Mouse (Mus musculus): Measurements from ENCODE around the gene Epgn. TPM values are rescaled to one million over a fixed set of nuclear protein-coding genes. Genes with fewer than 3 reads are reported as not detected.
A peak's percentile ranks its signal among the peaks of the same experiment; 100 is the strongest.

Epgn gene
- polyA plus RNA-seq (2012; rRNA removed) = 0.05 and 0.14 TPM in 2 replicates

DNA sequence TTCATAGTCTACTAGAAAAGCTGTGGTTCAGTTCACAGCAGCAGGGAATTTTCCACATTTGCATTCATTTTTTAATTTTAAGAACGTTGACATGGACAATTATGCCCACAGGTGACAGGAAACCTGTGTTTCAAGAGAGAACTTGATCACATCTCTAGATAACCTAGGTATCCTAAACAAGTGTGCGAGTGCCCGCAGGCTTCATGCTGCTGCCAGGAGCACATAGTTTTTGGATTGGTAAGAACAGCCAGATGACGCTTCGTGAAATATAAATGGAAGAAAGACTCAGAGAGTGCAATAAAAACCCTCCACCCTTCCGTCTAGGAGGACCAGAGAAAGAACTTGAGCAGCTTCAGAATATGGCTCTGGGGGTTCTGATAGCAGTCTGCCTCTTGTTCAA is at the start of gene Epgn:
Gene Epgn (plus strand): TSS at position 301 of the 400 bp plus-strand sequence.
- 64% methylated on average over 6 of the region's 6 CpGs for WGBS
- DNase-seq (ENCODE audit: low read depth, low spot score) = no peak

DNA sequence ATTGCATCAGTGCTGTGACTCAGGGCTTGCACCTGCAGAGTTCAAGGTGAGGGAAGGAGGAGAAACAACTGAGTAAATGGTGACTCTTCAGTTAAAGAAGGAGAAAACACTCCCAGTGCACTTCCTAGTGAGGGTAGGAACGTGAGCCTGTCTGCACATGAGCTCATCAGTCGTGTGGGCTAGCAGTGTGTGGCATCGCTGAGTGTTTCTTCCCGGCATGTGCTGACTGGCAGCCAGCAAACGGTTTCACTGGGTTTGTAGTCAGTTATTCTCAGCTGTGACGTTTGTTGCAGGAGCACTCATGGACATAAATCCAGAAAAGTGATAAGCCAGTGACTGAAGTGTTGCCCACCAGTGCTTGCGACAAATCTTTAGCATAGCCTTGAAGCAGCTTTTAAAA is 47.0 kb upstream of the Epgn start:
- DNase-seq (ENCODE audit: low read depth, low spot score) = no peak
- 90% methylated on average over 7 of the region's 7 CpGs for WGBS

DNA sequence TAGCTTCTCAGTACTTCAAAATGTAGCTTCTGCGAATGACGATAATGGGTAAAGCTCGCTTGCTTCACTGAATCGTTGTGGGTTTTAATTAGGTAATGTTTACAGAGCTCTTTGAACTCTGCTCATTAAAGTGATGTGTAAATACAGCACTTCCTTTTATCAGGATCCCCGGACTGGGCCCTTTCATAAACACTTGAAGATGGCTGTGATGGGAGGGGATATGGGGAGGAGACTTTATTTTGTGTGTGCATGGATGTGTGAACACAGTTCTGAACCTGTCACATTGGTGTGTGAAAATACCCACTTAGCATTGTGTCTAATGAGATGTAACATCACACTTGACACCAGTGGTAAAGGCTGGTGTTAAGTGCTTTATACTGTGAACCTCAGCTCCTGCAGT is 39.7 kb upstream of the Epgn start:
- peak; percentile 6 for DNase-seq (ENCODE audit: low read depth, low spot score)
- WGBS = 30% methylated on average over 5 of the region's 5 CpGs

DNA sequence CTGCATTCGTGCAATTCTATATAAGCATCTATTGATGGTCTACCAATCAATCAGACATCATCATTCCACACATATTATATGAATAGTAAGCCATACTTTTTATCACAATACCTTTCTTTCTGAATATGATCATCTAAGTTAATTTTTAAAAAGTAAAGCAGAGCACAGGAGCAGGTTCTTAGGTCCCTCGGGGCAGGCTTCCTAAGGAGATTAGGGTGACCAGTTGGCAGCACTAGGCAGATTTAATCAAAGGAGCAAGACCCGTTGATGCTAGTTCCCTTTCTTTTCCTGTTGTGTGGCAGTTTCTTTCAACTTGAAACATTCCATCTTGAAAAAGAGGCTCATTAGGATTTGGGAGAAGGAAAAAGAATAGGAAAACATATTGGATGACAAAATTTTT is 39.1 kb upstream of the Epgn start:
- 73% methylated on average over 3 of the region's 3 CpGs for WGBS
- DNase-seq (ENCODE audit: low read depth, low spot score) = no peak

DNA sequence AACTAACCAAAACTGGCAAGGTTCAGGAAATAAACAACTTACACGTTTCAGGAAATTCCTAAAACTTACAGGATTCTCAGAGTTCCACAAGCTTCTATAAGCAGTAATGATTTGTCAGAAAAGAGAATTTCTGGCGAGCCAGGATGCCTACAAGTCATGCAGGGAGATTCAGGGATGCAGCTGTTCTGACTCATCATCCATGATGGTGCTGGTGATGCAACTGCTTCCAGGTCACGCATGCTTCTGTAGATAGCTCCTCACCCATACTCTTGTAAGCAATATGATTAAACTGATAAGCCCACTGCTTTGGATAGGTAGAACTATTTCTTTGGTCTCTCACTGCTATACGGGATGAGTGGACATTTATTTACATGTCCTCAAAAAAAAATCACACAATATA is 38.7 kb upstream of the Epgn start:
- 95% methylated on average over 4 of the region's 4 CpGs for WGBS
- no peak for DNase-seq (ENCODE audit: low read depth, low spot score)

DNA sequence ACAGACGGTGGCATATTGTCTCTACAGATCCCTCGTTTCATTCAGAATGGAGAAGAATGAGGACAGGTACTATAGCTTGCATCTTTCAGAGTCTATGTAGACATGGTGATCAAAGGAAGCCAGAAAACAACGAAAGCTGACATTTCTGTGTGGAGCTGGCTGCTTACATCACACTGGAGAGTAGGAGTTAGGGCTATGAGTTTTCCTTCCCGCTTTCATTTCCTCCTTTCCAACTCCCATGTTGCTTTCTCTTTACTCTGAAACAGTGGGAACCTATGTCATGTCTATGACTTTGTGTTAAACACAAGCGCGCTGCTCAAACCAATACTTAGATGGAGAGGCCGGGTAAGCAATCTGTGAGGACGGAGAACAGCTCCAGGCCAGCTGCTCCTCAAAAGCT is 27.3 kb upstream of the Epgn start:
- 90% methylated on average over 8 of the region's 8 CpGs for WGBS

DNA sequence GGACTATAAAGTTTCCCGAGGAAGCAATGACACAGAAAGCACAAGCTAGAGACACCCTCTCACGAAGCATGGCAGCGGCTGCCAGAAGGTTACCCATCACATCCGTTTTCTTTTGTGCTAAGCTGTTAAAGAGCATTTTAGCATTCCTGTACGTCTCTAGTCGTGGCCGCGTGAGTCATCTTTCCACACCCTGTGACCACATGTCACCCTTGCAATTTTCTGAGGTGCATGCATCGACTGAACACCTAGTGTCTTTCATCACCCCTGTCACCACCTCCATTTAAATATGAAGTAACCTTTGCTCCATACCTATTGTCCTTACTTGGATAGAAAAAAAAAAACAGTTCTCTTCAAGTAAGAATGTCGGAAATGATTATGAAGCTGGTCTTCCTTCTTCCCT is 12.0 kb upstream of the Epgn start:
- 31% methylated on average over 10 of the region's 10 CpGs for WGBS
- peak; percentile 57 for DNase-seq (ENCODE audit: low read depth, low spot score)

More for the DNA sequence above, 27.3 kb upstream of the Epgn start:
- DNase-seq (ENCODE audit: low read depth, low spot score) = no peak

DNA sequence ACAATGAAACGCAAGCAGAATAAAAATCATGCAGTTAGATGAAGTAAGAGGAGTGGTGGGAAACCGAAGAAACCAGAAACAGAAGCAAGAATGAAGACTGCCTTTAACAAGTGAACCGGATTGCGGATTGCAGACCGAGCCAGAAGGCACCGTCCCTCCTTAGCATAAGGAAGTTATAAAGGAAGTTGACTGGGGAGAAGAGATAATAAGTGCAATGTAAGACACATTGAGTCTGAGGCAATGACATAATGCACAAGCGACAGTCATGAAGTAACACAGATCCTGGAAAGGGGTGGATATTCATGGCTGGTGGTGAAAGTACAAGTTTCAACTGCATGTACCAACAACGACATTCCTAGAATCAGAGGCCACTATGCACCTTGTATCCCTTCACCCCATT is 4.2 kb upstream of the Epgn start:
- DNase-seq (ENCODE audit: low read depth, low spot score) = no peak
- WGBS = 65% methylated on average over 8 of the region's 8 CpGs

DNA sequence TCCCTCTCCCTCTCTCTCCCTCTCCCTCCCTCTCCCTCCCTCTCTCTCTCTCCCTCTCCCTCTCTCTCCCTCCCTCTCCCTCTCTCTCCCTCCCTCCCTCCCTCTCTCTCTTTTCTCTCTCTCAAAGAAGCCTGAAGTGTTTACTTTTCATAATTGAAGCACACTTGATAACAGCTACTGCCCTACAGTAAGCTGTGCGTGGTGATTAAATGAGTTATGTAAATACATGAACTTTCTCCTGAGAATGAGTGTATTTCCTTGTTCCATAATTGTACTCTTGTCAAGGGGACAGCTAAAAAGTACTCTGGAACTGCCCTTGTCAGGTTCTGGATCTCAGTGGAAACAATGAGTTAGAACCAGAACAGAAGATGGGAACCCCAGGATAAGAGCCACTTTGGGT is 576 bp downstream of the Epgn start:
- 14% methylated on average over 1 of the region's 1 CpGs for WGBS
- no peak for DNase-seq (ENCODE audit: low read depth, low spot score)

DNA sequence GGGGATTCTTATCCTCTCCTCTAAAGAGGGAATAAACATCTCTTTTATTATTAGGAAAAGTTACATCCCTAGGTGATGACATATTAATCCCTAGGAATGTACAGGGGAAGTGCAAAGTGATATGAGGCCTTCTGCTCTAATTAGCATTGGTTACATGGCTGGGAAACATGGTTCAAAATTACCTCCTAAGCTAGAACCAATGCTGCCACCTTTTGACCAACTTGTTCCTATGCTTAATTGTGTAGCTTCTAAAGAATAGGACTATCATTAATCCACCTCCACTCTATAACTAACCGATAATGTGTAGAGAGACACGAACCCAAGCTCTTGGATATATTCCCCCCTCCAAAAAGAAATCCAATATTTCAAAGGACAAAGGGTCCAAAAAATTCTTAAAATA is 3.4 kb downstream of the Epgn start:
- no peak for DNase-seq (ENCODE audit: low read depth, low spot score)
- 70% methylated on average over 2 of the region's 2 CpGs for WGBS

DNA sequence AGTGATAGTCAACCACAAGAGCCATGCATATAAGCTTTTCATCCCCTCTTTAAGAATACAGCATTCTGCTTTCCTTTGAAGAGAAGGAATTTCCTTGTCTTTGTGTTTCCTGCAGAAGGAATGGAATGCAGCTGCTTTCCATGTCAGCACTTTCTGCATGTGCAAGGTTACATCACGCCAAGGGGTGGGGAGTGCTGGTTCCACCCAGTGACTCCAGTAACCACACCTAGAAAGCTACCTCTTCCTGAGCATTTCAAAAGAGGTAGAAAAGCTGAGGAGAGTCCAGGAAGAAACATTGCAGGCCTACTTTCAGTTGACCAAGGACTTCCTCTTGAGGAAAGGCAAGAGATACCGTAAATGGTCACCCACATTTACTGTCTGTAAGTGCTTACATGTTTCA is 8.1 kb downstream of the Epgn start:
- 38% methylated on average over 2 of the region's 2 CpGs for whole genome bisulfite sequencing

DNA sequence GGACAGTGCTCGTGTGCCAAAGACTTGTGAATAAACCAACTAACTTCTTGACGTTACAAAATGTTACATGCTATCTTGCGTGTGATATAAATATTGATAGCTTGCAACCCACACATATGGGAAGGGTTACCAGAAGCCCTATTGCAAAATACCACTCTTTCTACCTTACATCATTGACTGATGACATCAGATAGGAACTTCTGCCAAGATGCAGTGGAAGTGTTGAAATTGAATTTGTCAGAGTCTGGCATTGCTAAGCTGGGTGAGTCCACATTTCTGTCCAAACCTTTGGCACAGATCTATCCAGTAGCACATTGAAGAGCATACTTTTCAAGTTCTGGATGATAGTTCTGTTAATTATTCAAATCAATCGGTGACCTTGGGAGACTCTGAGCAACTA is 9.4 kb downstream of the Epgn start:
- DNase-seq (ENCODE audit: low read depth, low spot score) = no peak
- 77% methylated on average over 4 of the region's 4 CpGs for WGBS

More for the DNA sequence above, 8.1 kb downstream of the Epgn start:
- DNase-seq (ENCODE audit: low read depth, low spot score) = no peak

DNA sequence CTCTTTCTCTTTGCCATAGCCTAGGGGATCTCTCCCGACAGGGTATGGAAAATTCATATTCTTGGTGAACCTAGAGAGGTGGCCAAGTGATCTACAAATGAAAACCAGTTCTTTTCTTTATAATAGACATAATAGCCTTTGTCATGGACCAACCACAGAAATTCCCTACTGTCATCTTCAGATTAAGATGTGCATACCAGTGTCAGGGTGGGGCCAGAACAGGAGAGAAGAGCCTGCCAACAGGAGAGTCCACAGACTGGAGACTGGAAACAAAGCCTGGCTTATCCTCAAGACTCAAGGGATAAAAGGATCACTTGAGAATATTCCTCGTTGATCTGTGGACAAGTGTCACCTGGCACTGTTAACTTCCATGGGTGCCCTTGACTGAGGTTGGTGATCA is 10.5 kb downstream of the Epgn start:
- no peak for DNase-seq (ENCODE audit: low read depth, low spot score)
- WGBS = 54% methylated on average over 2 of the region's 2 CpGs

DNA sequence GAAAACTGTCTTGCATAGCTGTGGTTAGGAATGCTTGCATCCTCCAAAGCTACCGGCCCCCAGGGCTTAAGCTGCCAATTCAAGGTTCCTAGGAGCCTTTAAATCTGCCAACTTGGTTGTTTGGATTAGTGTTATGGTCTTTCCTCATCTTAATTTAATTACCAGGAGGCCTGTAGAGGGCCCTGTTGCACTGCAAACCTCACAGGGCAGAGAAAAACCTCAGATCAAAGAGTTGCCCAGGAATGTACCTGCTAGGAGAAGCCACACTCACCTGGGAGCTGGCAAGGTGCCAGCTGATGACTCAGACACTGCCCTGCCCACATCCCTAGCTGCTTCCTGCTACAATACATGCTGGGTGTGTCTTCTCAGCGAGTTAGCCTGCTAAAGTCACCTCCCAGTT is 11.3 kb downstream of the Epgn start:
- 8% methylated on average over 2 of the region's 2 CpGs for WGBS
- DNase-seq (ENCODE audit: low read depth, low spot score) = peak; percentile 99

DNA sequence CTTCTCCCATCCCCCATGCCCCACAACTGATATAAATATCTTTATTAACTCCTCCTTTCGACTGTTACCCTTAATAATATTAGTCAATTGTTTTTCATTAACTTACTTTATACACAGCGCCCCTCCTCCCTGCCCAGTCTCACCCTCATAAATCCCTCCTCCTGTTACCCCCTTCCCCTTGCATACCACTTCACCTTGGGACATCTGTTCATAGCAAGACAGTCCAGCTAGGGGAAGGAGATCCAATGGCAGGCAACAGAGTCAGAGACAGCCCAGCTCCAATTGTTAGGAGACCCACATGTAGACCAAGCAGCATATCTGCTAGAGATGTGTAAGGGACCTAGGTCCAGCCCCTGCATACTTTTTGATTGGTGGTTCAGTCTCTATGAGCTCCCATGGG is 11.7 kb downstream of the Epgn start:
- WGBS = 58% methylated on average over 2 of the region's 2 CpGs
- DNase-seq (ENCODE audit: low read depth, low spot score) = no peak

DNA sequence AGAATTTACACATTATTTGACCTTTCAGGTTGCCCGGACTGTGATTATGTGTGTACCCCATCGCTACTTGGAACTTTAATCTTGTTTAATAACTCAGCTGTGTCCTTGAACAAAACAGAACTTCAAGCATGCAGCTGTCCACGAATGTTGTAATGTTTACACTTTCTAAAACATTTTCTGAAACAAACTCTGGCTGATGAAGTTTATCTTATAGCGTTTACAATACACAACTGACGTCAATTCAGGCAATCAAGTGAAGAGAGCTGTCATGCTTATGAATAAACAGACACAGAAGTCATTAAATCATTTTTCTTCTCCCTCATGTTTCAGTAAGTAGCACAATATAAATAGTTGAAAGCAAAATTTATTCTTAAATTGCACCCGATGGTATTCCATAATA is 20.7 kb downstream of the Epgn start:
- 51% methylated on average over 6 of the region's 6 CpGs for WGBS
- no peak for DNase-seq (ENCODE audit: low read depth, low spot score)

DNA sequence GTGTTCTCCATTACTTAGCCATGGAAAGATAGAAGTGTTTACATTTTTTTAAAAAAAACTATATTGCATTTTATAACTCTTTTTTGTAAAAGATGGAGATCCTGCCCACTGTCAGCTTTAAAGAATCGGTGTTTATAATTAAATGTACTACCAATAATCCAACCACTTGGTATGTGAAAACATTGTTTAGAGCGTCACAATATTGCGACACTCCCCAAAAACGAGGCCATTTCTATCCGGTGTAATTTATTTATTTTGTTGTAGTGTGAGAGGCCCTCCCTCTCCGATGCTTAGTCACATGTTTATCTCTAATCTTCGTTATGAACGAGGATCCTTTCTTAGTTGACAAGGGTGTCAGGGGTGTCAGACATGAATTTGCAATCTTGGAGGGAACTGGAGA is 21.1 kb downstream of the Epgn start:
- 65% methylated on average over 8 of the region's 8 CpGs for WGBS
- DNase-seq (ENCODE audit: low read depth, low spot score) = no peak

DNA sequence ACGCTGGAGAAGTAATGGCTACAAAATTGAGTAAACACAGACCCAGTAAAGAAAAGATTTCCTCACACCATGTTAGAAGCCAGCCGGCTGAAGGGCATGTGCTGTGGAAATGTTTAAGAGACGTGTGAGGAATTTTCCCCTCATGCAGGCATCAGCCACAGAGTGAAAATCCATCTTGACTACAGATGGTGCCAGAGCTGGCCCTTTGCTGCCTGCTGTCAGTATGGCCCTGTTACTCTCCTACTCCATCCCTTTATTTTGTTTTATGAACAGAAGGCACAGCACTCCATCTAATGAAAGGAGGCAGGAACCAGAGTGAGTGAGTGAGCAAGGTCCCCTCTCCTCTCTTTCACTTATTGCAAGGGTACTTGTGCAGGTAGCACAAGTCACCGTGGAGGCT is 45.1 kb downstream of the Epgn start:
- 70% methylated on average over 4 of the region's 4 CpGs for WGBS
- no peak for DNase-seq (ENCODE audit: low read depth, low spot score)

DNA sequence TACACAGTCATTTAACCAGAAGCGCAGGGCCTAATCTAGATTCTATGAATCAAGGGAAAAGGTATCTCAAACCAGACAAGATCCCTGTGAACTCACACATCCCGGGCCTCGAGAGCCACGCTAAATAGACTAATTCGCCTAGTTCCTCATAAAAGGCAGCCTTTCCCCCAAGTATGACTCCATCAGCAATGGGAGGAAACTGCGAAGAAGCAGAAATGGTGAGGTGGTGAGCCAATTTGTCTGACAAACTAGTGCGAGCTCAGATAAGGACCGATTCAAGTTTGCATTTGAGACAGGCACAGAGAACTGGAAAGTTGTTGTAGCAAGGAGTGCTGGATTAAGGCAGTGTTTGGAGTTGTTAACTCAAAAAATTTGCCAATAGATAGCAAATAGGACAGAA is 46.4 kb downstream of the Epgn start:
- no peak for DNase-seq (ENCODE audit: low read depth, low spot score)
- 67% methylated on average over 8 of the region's 8 CpGs for WGBS

DNA sequence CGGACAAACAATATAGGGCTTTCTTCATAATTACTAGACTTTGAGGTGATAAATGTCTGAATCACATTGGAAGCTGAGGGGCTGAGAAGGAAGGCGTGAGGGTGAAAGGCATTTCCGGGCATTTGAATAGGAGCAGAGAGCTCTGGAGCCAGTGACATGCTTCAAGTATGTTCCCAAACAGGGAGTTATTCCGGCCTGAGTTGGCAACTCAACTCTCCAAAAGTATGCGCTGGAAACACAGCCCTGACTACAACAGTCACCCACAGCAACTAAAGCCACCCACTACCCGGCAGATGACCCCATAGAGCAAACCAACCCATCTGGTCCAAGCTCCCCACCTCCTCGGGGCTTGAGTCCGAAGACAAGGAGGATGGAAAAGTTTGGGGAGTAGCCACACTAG is 46.8 kb downstream of the Epgn start:
- WGBS = 51% methylated on average over 8 of the region's 8 CpGs
- no peak for DNase-seq (ENCODE audit: low read depth, low spot score)

DNA sequence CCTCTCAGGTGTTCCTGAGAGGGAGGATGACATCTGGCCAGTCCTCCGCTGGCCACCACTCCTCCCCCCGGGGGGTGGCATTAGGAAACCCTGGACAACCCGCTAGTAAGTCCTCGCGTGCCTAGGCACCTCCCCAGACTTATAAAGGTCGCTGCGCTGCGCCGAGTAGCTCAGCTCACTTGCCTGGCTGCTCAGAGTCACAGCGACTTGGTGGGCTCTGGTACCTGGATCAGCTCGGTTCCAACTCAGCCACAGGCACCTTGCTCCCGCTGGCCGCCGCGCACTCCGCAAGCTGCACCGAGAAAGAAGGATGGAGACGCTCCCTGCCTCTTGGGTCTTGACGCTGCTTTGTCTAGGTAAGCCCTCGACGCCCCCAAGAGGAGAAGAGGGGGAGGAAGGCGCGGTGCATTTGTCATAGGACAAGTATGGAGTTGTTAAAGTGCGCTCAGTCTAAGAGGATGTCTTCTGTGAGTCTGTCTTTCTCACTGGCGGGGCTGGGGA is 47.2 kb downstream of the Epgn start, which contains the start of gene Ereg:
Gene Ereg (plus strand): TSS at position 173 of the 501 bp plus-strand sequence.
- DNase-seq (ENCODE audit: low read depth, low spot score) = no peak
- 6% methylated on average over 25 of the region's 25 CpGs for WGBS

DNA sequence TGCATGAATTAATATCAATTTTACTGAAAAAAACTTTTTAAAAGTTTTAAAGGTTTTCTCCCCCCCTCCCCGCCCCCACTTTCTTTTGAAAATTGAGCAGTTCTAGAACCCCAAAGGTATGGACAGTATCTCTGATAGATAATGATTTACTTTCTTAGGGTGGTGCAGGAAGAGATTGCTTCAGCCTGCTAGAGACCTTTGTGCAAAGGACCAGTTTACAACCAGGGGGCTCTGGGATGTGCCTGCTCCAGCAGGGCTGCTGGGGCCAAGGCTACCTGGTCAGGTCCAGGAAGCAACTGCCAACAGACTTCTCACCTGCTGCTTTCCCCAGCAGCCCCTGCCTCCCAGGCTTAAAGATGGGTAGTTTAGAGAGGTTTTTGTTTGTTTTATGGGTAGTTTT is 47.8 kb downstream of the Epgn start:
- WGBS = 18% methylated on average over 1 of the region's 1 CpGs
- no peak for DNase-seq (ENCODE audit: low read depth, low spot score)
